Mouse (Mus musculus): ENCODE measurements around the gene Sectm1b. TPM values are rescaled to one million over a fixed set of nuclear protein-coding genes. Genes with fewer than 3 reads are reported as not detected.

Gene Sectm1b
- polyA plus RNA-seq, 1 experiment from 2014 or later = 3.1 TPM

DNA sequence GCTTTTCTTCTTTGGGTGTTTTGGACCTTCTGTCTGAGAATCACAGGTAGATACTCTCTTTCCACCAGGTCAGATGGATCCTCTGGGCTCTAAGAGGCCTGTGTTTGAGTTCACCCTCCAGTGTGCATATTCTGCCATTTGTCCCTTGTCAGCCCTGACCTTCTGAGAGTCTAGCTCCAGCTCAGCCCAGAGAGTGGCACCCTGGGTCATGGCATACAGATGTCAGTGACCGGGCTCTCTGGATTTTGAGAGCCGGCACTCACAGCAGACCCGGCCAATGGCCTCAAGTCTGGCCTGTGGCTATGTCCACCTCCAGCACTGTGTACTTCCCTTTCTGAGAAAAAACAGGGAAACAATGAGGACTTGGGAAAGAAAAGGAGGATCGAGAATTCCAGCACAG lies 3.9 kb downstream of the Sectm1b start:
- no peak overlapping the region for H3K27ac ChIP-seq (ENCODE audit: low read length)
- H3K27me3 ChIP-seq (ENCODE audit: control insufficient read depth, insufficient read depth, low read length) = no peaks in the 10 kb centered on the region
- no peak overlapping the region for H3K9ac ChIP-seq (ENCODE audit: low read length)
- no peak overlapping the region for H3K4me2 ChIP-seq (ENCODE audit: low read depth, low read length)
- no peaks in the 10 kb centered on the region for H3K9me3 ChIP-seq (replicated peaks; ENCODE audit: control insufficient read depth, low read length)
- ATAC-seq (ENCODE audit: insufficient read depth, low FRiP score) = no peak
- no peak overlapping the region for H3K4me3 ChIP-seq (replicated peaks; ENCODE audit: low read length)
- H3K4me1 ChIP-seq (ENCODE audit: control insufficient read depth, insufficient read depth, low read length) = peaks cover 17% of the 10 kb centered on the region
- WGBS = 78% methylated on average over 4 of the region's 4 CpGs
- H3K36me3 ChIP-seq (ENCODE audit: control insufficient read depth, insufficient read depth, low read length) = no peaks in the 10 kb centered on the region

DNA sequence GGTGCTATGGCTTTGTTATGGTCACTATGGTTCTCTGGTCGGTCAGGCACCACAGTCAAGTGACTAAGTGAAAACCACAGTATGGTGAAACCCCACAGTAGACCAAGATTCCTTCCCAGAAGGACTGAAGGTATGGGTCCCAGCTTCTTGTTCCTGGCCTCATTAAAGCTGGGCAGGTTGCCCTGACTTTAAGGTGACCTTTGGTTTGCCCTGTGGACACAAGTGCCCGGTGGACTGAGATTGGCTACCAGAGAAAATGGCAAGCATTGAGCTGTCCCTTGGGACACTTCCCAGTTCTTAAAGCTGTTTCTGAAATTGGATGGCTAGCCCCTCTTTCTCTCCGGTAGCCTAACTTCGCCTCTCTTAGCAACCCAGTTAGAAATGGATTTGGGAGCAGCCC lies 4.4 kb downstream of the Sectm1b start:
- H3K27me3 ChIP-seq (ENCODE audit: control insufficient read depth, insufficient read depth, low read length) = no peaks in the 10 kb centered on the region
- peaks cover 17% of the 10 kb centered on the region for H3K4me1 ChIP-seq (ENCODE audit: control insufficient read depth, insufficient read depth, low read length)
- no peak overlapping the region for H3K4me2 ChIP-seq (ENCODE audit: low read depth, low read length)
- H3K27ac ChIP-seq (ENCODE audit: low read length) = no peak overlapping the region
- WGBS = 80% methylated on average over 4 of the region's 4 CpGs
- no peak for ATAC-seq (ENCODE audit: insufficient read depth, low FRiP score)
- no peaks in the 10 kb centered on the region for H3K9me3 ChIP-seq (replicated peaks; ENCODE audit: control insufficient read depth, low read length)
- no peak overlapping the region for H3K4me3 ChIP-seq (replicated peaks; ENCODE audit: low read length)
- no peaks in the 10 kb centered on the region for H3K36me3 ChIP-seq (ENCODE audit: control insufficient read depth, insufficient read depth, low read length)
- no peak overlapping the region for H3K9ac ChIP-seq (ENCODE audit: low read length)

DNA sequence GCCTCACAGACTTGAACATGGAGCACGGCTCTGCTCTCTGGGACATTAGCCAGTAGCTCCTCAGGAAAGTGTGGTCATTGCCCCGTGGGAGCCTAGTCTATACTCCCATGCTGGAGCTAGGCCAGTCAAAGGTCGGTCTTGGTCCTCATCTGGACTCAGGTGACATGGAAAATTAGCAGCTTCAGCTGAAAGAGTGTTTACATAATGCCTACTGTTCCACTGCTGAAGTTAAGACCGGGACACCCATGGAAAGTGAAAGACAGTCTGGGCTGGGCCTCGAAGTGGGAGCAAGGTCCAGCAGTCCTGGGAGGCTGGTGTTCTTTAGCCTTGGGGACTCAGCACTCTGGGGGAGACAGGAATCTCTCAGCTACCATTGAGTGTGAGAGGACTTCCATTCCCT lies 5.2 kb downstream of the Sectm1b start:
- Histone ChIP-seq H3K4me1 (ENCODE audit: control insufficient read depth, insufficient read depth, low read length) (peaks cover 17% of the 10 kb centered on the region), H3K9ac (ENCODE audit: low read length) (no peak overlapping the region), H3K4me2 (ENCODE audit: low read depth, low read length) (no peak overlapping the region), H3K27ac (ENCODE audit: low read length) (no peak overlapping the region), H3K36me3 (ENCODE audit: control insufficient read depth, insufficient read depth, low read length) (no peaks in the 10 kb centered on the region), H3K9me3 (replicated peaks; ENCODE audit: control insufficient read depth, low read length) (no peaks in the 10 kb centered on the region), H3K27me3 (ENCODE audit: control insufficient read depth, insufficient read depth, low read length) (no peaks in the 10 kb centered on the region), H3K4me3 (replicated peaks; ENCODE audit: low read length) (no peak overlapping the region)
- ATAC-seq (ENCODE audit: insufficient read depth, low FRiP score) = no peak
- WGBS = 69% methylated on average over 5 of the region's 5 CpGs

DNA sequence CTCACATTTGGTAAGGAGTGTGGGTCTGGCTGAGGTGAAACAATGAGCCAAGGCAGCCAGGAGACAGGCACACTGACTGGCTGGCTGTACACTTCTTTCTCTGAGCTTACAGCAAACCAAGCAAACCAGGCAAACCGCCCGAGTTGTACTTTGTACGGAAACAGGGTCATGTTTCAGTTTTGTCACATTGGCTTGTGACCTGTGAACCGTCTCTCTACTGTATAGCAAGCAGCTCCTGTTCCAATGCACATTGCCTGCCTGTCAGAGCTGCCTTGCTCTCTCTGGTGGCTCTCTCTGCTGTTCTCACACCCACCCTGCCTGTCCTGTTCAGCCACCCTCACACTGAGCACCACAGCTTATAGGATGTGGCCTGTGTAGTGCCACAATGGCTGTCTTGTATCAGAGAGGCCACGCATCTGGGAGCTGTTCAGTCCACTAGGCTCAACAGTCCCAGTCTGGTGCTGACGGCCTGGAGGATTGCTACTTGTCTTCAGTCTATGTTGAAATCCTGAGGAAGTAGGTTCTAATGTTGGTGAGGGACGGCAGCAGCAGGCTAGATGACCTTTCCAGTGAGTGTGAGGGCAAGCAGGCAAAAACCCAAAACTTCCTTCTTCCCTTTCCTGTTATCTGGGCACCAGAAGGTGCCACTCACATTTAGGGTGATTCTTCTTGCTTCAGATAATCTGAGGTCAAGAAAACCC lies 6.7 kb downstream of the Sectm1b start:
- Histone ChIP-seq H3K27ac (ENCODE audit: low read length) (0 out of 2 replicates have a peak overlapping the region, but pooled peaks have one; percentile 48), H3K27me3 (ENCODE audit: control insufficient read depth, insufficient read depth, low read length) (no peaks in the 10 kb centered on the region), H3K9me3 (replicated peaks; ENCODE audit: control insufficient read depth, low read length) (no peaks in the 10 kb centered on the region), H3K4me2 (ENCODE audit: low read depth, low read length) (no peak overlapping the region), H3K36me3 (ENCODE audit: control insufficient read depth, insufficient read depth, low read length) (no peaks in the 10 kb centered on the region), H3K4me3 (replicated peaks; ENCODE audit: low read length) (no peak overlapping the region), H3K4me1 (ENCODE audit: control insufficient read depth, insufficient read depth, low read length) (peaks cover 14% of the 10 kb centered on the region), H3K9ac (ENCODE audit: low read length) (0 out of 2 replicates have a peak overlapping the region, but pooled peaks have one; percentile 16)
- ATAC-seq (ENCODE audit: insufficient read depth, low FRiP score) = peak; percentile 39
- 55% methylated on average over 7 of the region's 7 CpGs for WGBS

DNA sequence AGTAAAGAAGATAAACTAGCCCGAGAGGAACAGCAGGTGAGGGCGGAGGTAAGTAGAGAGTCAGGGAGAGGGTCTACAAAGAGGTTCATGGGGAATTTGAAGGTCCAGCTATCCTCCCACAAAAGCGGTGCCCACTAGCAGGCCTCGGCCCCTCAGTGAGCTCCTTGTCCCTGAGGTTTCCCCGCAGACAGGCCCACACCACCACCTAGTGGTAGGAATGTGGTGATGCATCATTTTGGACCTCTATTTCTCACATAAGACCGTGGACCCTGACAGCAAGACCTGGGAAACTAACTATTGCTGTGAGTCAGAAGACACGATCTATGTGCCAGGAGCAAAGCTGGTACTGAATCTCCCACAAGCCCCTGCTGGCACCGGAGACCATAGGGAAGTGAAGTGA lies 9.8 kb downstream of the Sectm1b start:
- 15% methylated on average over 8 of the region's 8 CpGs for WGBS
- H3K27ac ChIP-seq (ENCODE audit: low read length) = no peak overlapping the region
- no peaks in the 10 kb centered on the region for H3K9me3 ChIP-seq (replicated peaks; ENCODE audit: control insufficient read depth, low read length)
- H3K36me3 ChIP-seq (ENCODE audit: control insufficient read depth, insufficient read depth, low read length) = no peaks in the 10 kb centered on the region
- peaks cover 8% of the 10 kb centered on the region; the same call in 1 of the 2 replicates for H3K4me1 ChIP-seq (ENCODE audit: control insufficient read depth, insufficient read depth, low read length)
- H3K4me2 ChIP-seq (ENCODE audit: low read depth, low read length) = no peak overlapping the region
- no peak overlapping the region for H3K4me3 ChIP-seq (replicated peaks; ENCODE audit: low read length)
- peak; percentile 32; the same call in 1 of the 2 replicates for ATAC-seq (ENCODE audit: insufficient read depth, low FRiP score)
- no peak overlapping the region for H3K9ac ChIP-seq (ENCODE audit: low read length)
- no peaks in the 10 kb centered on the region for H3K27me3 ChIP-seq (ENCODE audit: control insufficient read depth, insufficient read depth, low read length)

DNA sequence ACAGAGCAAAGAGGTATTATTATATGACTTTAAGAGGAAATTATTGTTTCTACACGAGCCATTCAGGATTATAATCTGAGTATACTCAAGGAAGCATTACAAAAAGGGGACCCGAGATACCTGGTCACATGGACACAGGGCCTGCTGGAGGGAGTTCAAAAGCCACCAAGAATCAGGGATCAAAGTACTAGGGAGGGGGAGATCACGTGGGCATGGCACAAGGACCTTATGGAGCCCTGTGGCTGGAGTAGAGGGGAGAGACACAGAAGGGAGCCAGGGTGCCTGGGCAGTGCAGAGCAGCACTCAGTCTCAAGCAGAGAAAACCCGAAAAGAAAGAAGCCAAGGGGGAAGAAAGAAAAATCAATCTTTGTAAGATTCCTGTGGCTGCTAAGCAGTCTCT lies 11.0 kb downstream of the Sectm1b start:
- no peak overlapping the region for H3K4me3 ChIP-seq (replicated peaks; ENCODE audit: low read length)
- H3K9ac ChIP-seq (ENCODE audit: low read length) = no peak overlapping the region
- no peak for ATAC-seq (ENCODE audit: insufficient read depth, low FRiP score)
- H3K27me3 ChIP-seq (ENCODE audit: control insufficient read depth, insufficient read depth, low read length) = no peaks in the 10 kb centered on the region
- H3K4me1 ChIP-seq (ENCODE audit: control insufficient read depth, insufficient read depth, low read length) = peaks cover 8% of the 10 kb centered on the region; the same call in 1 of the 2 replicates
- WGBS = 64% methylated on average over 4 of the region's 4 CpGs
- H3K4me2 ChIP-seq (ENCODE audit: low read depth, low read length) = no peak overlapping the region
- no peak overlapping the region for H3K27ac ChIP-seq (ENCODE audit: low read length)
- H3K9me3 ChIP-seq (replicated peaks; ENCODE audit: control insufficient read depth, low read length) = no peaks in the 10 kb centered on the region
- no peaks in the 10 kb centered on the region for H3K36me3 ChIP-seq (ENCODE audit: control insufficient read depth, insufficient read depth, low read length)

DNA sequence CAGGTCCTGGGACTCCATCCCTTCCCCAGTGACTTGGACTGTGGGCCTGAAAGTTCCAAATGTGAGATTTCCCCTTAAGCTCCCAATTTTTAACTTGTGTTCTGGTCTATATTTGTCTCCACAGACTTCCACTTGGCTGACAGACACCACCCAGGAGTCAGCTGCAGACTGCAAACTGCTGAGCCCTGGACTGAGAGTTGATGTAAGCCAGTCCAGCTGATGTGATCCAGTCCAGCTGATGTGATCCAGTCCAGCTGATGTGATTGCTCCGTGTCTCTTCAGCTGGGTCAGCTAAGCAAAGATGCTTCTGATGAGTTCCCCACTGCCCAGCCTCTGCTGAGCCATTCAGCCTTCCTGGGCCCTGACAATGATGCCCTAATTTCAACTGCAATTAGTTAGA lies 11.6 kb downstream of the Sectm1b start:
- Histone ChIP-seq H3K9ac (ENCODE audit: low read length) (no peak overlapping the region), H3K4me1 (ENCODE audit: control insufficient read depth, insufficient read depth, low read length) (peaks cover 7% of the 10 kb centered on the region; the same call in 1 of the 2 replicates), H3K36me3 (ENCODE audit: control insufficient read depth, insufficient read depth, low read length) (no peaks in the 10 kb centered on the region), H3K27me3 (ENCODE audit: control insufficient read depth, insufficient read depth, low read length) (no peaks in the 10 kb centered on the region), H3K27ac (ENCODE audit: low read length) (no peak overlapping the region), H3K4me3 (replicated peaks; ENCODE audit: low read length) (no peak overlapping the region), H3K9me3 (replicated peaks; ENCODE audit: control insufficient read depth, low read length) (no peaks in the 10 kb centered on the region), H3K4me2 (ENCODE audit: low read depth, low read length) (no peak overlapping the region)
- ATAC-seq (ENCODE audit: insufficient read depth, low FRiP score) = peak; percentile 46; the same call in 1 of the 2 replicates
- 39% methylated on average over 1 of the region's 1 CpGs for WGBS

DNA sequence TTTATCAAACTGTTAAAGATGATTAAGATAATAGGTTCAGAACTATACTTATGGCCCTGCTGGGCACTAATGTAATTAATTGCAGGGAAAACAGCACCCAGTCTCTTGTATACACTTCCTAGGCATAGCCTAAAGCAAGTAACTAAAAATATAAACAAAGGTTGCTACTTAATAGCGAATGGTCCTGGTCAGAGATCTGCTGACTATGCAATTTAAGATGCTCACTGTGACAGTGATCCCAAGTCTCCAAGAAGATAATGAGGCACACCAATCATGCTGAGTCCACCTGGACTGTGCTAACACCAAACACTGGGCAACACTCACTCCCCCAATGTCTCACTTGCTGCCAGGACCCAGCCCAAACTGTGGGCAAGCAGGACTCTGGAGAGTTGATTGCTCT lies 13.5 kb downstream of the Sectm1b start:
- Histone ChIP-seq H3K4me2 (ENCODE audit: low read depth, low read length) (no peak overlapping the region), H3K9ac (ENCODE audit: low read length) (no peak overlapping the region), H3K4me3 (replicated peaks; ENCODE audit: low read length) (no peak overlapping the region), H3K4me1 (ENCODE audit: control insufficient read depth, insufficient read depth, low read length) (no peaks in the 10 kb centered on the region), H3K27ac (ENCODE audit: low read length) (no peak overlapping the region), H3K27me3 (ENCODE audit: control insufficient read depth, insufficient read depth, low read length) (no peaks in the 10 kb centered on the region), H3K36me3 (ENCODE audit: control insufficient read depth, insufficient read depth, low read length) (no peaks in the 10 kb centered on the region), H3K9me3 (replicated peaks; ENCODE audit: control insufficient read depth, low read length) (no peaks in the 10 kb centered on the region)
- WGBS = 45% methylated on average over 1 of the region's 1 CpGs
- ATAC-seq (ENCODE audit: insufficient read depth, low FRiP score) = no peak

DNA sequence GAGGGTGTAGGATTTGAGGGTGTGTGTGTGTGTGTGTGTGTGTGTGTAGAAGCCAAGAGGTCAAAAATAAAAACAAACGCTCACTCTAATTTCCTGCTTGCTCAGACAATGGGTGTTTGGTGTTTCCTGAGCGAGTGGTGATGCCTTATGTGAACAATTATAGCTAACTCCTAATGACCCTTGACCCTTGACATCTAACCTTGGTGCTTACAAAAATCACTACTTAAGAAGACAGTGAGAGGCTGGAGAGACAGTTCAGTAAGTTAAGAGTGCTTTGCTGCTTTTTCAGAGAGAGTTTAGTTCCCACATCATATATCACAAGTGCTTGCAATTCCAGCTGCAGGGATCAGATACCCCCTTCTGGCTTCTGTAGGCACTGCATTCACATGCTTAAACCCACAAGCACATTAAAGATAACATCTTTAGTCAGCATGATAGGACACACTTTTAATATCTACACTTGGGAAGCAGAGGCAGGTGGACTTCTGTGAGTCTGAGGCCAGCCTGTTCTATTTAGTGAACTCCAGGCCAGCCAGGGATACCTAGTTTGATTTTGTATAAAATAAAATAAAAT lies 15.5 kb downstream of the Sectm1b start:
- ATAC-seq (ENCODE audit: insufficient read depth, low FRiP score) = no peak

More for the DNA sequence above, 15.5 kb downstream of the Sectm1b start:
- Histone ChIP-seq H3K4me1 (ENCODE audit: control insufficient read depth, insufficient read depth, low read length) (no peaks in the 10 kb centered on the region), H3K36me3 (ENCODE audit: control insufficient read depth, insufficient read depth, low read length) (no peaks in the 10 kb centered on the region), H3K4me3 (replicated peaks; ENCODE audit: low read length) (no peak overlapping the region), H3K27me3 (ENCODE audit: control insufficient read depth, insufficient read depth, low read length) (no peaks in the 10 kb centered on the region), H3K4me2 (ENCODE audit: low read depth, low read length) (no peak overlapping the region), H3K9me3 (replicated peaks; ENCODE audit: control insufficient read depth, low read length) (no peaks in the 10 kb centered on the region), H3K27ac (ENCODE audit: low read length) (no peak overlapping the region), H3K9ac (ENCODE audit: low read length) (no peak overlapping the region)
- WGBS = 61% methylated on average over 2 of the region's 2 CpGs
